Mouse (Mus musculus): ENCODE measurements at regions not wholly inside any gene's neighbourhood (a gene's known extent, or its start where the extent isn't known, plus 50 kb on each side); places are given as distances from the start of the nearest gene placed in this dataset.
"Not testable (repeated sequence)": the region's sequence is repeated elsewhere in the genome, so short reads cannot be mapped to it uniquely, and the experiment has no call there.

DNA sequence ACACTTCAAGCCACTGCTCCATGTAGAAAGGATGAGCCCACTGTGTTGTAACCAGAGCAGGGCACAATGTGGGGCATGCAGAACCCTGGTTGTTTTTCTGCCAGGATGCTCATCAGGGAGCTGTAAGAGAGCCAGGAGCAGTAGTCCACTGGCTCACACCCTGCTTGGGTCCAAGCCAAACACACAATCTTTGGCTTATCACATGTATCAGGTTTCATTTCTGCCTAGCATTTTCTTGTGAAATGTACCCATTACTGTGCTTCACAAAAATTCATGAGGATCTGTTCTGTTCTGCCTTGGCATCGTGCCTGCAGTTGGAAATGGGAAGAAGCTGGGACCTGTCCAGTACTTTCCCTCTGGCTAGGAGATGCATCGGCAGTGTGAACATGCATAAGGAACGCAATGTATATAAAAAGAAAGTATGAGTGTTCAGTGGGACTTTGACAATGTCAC is 491.6 kb upstream of the Igfbp3 start:
- no peak for DNase-seq

DNA sequence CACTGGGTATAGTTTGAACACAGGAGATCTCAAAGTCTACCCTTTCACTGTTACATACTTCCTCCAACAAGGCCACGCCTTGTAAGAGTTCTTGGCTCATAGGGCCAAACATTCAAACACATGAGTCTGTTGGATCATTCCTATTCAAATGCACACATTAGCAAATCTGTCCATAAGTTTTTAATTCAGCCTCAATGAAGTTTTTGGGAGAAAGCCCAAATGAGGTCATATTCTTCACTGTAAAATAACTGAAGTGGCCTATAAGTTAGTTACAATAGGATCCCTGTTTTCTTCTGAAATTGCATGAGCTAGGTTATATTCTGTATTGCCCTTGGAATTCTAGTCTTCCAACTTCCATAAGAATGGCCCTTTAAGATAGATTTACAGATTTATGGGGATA is 483.9 kb upstream of the Igfbp3 start:
- no peak for DNase-seq

DNA sequence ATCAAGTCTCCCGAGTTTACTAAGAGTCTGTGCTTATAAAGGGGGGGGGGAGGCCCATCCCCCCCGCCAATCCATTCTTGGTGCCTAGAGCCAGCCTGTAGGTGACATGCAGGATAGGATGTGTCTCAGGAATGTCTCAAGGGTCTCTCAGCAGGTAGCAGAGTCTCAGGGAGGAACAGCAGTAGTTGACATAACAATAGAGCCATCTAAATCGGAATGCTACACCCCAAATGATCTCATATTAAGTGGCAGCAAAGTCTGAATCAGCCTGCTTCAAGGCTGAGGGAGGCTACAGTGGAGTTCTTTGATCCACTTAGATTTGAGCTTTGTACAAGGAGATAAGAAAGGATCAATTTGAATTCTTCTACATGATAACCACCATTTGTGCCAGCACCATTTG is 476.0 kb upstream of the Igfbp3 start:
- DNase-seq, result not testable (repeated sequence)

DNA sequence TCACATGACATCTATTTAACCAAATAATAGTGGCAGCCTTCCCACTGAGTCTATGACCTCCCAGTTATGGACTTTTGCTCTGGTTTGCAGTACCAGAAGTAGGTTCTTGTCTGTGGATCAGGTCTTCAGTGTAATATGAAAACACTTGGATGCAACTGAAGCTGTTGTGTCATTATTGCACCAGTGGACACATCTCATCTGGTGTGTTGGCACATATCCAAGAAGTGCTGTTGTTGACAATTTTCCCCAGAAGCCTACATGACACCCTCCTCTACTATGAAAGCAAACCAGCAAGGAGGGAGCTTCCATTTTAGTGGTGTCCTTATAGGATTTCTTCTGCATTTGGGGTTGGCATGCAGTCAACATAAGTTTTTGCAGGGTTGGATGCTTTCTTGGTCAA is 459.1 kb upstream of the Igfbp3 start:
- DNase-seq, result no peak

DNA sequence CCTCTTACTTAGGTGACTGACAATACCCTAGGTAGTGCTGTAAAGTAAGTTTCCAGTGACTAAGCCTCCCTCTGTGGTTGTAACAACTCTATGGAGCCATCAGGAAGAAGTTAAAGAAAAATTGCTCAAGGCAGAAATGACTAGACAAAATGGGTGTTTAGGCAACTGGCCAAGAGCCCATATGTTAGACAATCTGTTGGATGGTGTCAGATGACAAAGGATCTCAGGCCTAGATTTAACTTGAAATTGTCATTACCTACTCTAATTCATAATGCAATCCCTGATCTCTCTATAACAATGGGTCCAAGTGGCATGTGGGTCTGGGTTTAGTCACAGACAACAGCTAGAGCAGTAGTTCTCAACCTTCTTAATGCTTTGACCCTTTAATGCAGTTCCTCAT is 416.9 kb upstream of the Igfbp3 start:
- DNase-seq, result no peak

DNA sequence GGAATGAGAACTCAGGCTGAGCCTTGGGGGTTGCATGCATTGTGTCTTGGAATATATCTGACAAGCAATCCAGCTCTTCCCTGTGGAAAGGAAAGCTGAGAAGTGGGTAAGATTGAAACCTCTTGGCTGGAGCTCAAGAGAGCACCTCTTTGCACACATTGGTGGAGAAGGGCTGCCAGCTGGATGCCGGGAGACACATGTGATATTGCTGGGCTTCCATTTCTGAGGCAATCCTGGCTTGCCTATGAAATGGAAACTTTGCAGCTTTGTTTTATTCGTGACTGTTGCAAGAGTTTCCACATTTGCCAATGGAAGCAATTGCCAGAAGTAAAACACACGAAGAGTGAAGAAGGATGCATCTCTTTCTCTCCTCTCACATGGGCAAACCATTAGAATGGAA is 411.5 kb upstream of the Igfbp3 start:
- DNase-seq, result no peak

DNA sequence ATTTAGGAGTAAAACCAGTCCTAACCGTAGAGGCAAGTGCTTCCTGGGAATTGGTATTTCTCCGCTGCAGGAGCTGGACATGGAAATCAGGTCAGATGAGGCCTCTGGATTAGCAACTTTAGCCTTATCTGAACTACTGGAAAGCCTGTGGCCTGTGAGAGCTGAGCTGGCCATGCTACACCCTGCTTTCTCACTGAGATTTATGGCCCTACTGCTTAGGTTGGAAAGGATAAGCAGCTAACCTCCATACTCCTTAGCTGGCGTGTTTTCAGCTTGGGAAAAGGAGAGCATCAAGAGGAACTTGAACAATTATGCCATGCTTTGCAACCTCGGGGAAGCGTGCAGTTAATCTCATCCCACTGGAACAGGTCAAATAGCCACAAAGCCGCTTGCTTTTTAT is 406.6 kb upstream of the Igfbp3 start:
- DNase-seq, result no peak

DNA sequence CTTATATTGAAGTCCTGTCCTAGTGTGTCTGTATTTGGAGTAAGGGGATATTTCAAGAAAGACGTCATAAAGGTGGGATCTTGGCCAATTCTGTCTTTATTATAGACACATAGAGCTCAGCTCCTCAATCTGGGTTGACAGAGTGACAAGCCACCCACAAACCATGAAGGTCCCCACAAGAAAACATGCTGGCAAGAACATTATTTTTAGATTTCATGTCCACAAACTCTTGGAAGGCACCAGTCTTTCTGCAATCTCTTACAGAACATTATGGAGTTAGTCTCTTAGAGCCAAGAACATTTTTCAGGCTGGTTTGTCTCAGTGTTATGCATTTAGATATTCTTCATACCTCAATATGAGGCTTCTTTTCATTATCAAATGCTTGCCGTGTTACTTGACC is 397.0 kb upstream of the Igfbp3 start:
- DNase-seq, result no peak

DNA sequence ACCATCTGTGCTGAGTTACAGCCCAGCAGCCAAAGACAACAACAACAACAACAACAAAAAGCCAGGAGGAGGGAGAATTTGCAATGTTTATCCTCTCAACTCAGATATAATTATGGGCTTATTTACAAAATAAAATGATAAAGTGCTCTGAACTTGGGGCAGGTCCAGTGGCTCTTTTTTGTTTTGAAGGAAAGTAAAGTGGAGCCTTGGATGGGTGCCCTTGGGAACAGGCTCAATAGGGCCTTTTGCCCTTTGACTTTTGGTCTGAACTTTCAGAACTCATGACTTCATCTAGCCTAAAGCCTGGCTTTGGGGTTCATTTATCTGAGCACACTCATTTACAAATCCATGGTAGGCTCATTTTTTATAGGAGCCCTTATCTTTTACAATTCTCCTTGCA is 396.2 kb upstream of the Igfbp3 start:
- DNase-seq, result peak; percentile 46 to 67

DNA sequence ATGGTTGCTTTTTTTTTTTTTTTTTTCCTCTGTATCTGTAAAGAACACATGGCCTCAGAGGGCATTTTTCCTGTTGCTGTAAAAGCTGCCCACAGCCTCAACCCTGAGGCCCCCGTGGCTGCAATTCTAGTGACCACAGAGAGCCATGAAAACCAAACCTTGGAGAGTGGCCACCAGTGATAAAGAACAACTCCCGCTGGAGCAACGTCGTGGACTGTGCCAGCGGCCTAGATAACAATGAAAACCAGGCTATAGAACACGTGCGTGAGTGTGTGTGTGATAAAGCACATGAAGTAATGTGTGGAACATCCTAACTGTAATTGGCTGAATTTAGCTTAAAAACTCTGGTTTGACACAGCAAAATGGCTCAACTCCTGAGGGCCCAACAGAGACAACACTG is 392.9 kb upstream of the Igfbp3 start:
- no peak for DNase-seq

DNA sequence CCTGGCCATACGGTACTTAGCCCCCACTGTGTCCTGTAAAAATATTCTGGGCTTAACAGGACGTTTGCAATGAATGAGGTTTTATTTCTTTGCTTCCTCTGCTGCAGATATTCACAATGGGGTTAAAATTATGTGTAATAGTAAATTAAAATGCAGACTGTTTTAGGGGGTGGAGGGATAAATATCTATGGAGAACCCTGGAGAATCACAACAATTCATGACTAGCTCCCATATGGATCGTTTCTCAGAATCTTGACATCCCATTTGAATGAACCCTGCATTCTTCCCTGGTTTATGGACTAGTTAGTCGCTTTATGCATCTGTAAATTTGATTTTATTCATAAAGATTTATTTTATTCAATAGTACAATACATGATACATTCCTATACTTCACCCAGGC is 378.3 kb upstream of the Igfbp3 start:
- DNase-seq, result no peak

DNA sequence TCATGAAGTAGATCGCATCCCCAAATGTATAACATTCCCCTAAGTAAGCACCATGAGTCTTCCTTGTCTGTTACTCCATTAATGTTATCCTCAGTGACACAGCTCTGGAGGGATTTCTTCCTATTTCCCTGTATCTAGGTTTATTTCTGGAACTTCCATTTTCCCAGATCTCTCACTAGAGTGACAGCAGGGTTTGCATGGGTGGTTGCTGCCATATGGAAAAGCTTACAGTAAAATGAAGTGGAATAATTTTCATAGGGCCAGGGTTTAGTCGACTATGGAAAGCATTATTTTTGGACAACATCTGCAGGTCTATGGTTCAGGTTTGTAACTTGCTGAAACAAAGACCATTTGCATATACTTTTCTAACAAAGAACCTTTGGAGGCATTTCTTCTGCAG is 369.6 kb upstream of the Igfbp3 start:
- DNase-seq, result no peak

DNA sequence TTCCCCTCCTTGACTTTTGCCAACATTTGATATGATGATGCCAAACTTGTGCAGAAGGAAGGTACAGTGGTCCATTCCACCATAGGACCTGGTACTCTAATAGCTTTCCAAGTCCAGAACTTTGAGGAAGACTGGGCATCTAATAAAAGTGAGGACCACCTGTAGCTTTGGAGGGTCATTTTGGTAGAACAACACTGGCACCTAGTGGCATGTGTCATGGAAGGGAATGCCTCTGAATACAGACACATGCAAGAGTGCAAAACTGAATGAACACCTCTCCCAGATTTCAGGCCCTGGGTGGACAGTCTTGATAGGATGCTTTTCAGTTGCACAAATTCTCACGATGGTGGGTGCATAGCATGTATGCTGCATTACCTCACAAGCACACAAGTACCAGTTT is 354.8 kb upstream of the Igfbp3 start:
- peak in 1 of 2 experiments; percentile 44 for DNase-seq

DNA sequence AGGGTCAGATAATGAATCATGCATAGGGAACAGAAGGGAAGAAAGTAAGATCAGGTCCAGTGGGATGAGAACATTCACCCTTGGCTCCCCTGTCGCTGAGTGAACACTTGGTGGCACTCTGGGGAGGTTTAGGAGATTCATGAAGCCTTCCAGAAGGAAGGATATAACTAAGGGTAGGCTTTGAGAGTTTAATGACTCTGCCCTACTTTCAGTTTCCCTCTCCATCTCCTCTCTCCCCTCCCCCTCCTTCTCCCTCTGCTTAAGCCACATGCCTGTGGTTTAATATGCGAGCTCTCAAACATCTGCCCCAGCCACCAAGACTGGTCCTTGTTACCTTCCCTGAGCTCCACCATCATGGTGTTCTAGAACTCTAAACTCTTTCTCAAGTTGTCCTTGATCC is 348.3 kb upstream of the Igfbp3 start:
- DNase-seq, result peak; percentile 27 to 42

DNA sequence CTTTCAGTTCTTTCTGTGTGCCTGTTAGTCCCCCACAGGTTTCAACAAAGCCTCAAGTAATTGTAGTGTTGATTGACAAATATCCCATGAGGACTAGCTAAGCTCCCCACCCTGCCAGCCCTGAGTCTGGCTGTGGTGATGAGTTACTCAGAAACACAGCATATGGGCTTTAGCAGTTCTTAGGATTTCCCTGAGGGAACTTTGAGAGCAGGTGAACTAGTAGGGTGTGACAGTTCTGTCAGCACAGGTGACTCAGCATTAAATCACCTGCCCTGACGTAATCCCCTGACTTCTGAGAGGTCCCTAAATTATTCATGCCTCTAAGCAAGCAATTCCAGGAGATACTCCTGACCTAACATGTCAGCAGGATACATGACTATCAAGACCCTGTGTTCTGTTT is 347.7 kb upstream of the Igfbp3 start:
- no peak for DNase-seq

DNA sequence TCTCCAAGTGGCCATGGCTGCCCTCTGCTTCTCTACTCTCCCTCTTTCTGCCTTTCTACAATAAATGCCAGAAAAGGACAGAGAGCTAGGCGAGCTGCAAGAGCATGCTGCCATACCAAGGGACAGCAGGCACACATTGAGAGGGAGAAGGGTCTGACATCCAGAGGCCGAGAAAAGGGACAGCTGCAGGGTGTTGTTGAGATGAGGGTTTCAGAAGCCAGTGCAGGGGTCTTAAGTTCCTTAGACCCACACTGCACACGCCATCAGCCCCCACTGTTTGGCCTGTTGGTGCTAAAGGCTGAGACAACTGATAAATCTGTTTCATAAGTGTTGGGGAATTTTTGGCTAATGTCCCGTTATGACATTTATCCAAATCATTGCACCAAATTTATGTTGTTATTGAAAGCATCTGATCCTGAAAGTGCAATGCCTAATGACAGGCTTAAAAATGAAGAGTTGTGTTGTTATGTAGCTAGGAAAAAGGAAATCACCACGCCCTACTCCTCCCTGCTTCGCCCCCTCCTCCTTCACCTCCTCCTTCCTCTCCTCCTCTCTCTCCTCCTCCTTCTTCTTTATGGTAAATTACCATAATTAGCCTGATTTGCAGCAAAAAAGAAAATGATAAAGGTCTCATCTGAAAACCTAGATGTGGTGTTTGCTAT is 342.0 kb upstream of the Igfbp3 start:
- no peak for DNase-seq

DNA sequence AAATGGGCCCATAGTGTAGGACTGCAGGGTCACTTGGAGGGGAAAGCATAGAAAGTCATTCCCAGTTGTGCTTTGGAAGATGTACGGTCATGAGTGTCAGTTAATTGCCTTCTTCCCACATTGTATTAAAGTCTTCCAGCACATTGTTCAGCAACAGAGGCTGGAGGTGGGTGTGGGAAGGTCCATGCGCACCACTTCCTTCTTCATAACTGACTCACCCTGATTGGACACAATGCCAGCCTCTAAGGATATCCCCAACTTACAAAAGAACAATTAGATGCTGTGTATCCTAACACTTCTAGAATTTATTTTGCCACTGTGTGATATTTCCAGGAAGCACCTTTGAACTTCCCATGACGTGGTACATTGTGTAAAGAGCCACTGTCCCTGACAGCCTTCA is 338.4 kb upstream of the Igfbp3 start:
- no peak for DNase-seq

DNA sequence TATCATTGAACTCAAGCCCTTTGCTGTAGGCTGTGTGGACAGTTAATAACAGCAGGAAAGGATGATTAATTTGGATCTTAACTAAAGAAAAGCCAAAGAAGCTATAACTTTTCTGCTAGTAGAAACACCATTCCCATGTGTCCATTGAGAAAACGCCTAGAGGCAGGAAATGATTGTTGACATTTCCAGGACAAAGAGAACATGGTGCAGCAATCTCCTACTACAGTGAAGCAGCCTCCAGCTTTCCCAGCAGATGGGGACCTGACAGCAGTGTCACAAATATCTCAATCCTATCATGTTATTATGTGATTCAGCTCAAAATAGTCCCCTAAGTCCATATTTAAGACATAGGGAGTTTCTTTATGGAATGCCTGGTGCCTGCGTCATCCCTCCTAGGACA is 334.1 kb upstream of the Igfbp3 start:
- no peak for DNase-seq

DNA sequence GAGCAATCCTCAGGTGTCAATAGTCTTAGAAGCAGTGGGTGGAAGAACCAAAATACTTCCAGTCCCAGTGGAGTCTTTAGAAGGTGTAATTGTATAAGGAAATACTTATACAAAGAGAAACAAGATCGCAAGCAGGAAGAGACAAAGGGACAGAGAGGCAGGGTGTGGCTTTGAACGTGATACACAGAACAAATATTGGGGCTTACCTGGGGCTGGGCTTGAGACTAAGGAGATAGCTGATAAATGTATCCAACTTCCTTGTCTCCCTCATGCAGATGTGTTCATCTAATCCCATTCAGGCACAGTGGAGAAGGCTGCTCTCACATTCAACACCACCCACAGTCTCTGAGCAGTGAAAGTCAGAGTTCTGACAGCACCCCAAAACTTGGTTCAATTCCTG is 331.9 kb upstream of the Igfbp3 start:
- DNase-seq, result no peak

DNA sequence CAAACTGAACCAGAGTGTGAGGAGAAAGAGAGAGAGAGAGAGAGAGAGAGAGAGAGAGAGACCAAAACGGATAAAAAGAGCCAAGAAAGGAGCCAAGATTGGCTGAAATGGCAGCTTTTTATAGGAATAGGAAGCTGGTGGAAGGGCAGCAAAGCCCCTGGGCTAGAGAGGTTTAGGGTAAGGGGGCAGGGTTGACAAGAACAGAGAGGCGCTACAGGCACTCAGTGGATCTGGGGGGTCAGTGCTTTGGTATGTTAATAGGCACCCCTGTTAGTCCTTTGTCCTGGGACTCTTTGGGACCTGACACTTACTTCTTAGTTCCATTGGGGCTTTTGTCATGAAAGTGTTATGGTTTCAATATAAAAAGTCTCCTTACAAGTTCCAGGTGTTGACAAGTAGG is 320.9 kb upstream of the Igfbp3 start:
- no peak for DNase-seq

DNA sequence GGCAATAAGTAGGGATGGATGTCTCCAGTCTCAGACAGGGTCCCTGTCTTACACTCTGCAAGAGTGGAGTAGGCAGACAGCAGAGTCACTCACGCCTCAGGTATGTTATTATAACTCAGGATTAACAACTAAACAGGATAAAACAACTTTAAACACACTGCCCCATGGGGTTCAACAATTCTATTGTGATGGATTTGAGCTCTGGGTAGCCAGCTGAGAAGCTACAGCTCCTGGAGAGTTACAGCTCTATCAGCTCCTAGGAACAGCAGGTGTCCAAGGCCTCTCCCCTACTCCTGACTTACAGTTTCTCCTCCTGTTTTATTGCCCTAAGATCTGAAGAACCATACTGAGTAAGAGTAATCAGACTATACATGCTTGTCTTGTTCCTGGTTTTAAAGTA is 319.6 kb upstream of the Igfbp3 start:
- no peak for DNase-seq

DNA sequence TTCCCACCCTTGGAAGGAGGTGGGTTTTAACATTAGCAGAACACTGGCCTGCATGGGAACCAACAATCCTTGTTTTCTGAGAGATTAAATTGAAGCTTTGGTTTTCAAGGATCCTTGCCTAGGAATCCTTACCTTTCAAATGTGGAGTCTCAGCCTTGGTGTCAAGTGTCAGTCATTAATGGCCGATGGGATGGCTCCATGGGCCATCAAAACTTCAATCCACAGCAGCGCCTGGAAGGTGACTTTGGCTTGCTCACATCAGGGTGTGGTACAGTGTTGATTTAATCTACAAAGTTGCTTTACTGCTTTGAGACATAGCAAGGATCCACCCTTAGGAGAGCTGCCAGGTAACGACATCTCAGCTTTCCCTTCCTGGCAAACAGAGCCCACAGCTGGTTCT is 318.1 kb upstream of the Igfbp3 start:
- DNase-seq, result no peak

DNA sequence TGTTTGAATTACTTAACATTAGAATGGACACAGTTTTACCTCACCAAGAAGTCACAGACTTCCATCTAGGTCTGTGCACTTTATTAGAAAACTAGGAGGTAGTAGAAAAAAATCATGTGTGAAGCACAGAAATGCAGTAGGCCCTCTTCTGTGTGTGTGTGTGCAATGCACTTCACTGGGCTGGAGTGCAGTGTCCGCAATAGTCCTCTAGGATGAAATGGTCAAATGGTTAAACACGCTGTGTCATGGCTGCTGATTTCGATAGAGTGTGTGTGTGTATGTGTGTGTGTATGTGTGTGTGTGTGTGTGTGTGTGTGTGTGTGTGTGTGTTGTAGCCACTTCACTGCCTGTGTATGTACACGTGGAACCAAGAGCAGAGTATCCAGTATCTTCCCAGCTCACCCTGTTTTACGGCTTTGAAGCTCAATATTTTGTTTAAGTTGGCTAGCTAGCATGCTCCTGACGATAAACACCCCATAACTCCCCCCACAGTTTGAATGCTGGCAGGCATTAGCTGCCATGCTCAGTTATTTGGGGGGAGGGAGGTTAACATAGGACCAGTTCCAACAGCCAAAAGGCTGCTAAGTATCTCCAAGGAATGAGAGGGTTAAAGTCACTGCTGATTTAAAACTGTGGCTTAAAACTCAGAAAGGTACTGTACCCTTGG is 316.9 kb upstream of the Igfbp3 start:
- DNase-seq, result no peak

DNA sequence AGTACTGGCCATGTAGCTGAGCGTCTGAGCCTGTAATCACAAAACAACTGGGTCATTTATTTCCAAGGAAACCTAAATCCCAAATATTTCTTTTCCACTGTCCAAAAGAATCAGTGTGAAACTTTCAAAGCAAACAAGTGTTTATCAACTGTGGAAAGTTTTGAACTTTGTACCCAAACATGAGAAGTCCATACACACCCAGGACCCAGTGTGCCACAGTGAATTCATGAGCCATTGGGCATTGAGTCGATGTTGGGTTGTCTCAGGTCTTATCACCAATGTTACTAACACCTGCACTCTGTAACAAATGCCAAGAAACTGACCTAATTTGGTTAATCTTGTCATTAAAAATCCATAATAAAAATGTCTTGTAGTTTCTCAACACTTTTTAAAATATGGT is 305.8 kb upstream of the Igfbp3 start:
- no peak for DNase-seq

DNA sequence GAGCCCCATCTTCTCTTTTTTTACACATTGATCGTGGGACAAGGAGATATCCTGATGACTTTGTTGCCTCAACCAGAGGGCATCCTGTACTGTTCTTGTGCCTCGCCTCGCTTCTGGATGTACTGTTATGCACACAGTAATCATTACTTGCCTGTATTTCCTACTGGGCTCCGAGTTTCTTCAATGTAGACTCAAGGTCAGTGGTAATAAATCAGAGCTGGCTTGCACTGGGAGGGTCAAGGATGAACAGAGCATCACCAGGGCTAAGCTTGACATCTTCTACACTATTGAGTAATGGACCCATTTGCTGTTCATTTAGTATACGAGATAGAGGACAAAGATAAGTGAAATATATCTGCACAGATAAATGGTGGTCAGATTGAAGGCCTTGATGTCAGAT is 295.1 kb upstream of the Igfbp3 start:
- DNase-seq, result no peak
